Mouse (Mus musculus): ENCODE measurements at regions not wholly inside any gene's neighbourhood (a gene's known extent, or its start where the extent isn't known, plus 50 kb on each side); places are given as distances from the start of the nearest gene placed in this dataset.
"Not testable (repeated sequence)": the region's sequence is repeated elsewhere in the genome, so short reads cannot be mapped to it uniquely, and the experiment has no call there.

DNA sequence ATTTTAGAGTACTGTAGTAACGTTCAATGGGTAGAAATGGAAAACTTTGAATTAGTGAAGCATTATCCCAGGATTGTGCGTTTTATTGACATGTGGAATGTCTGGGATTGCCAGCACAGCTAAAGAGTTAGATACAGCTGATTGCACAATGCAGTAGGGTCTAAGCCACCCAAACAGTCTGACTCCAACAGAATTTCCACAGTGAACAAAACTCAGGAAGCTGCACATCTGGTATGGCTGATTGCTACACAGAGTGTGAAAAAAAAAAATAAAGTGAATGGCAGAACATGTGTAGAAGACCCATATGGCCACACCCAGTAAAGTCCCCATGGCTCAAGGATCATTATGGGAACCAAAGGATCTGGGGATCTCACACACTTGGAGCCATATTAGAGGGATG lies 596.0 kb upstream of the Igfbp3 start:
- DNase-seq (ENCODE audit: low spot score): no peak

GRCm38 (mm10) chr11:7796373-7796772 lies 582.6 kb upstream of the Igfbp3 start:
- no peak for DNase-seq (ENCODE audit: low spot score)

DNA sequence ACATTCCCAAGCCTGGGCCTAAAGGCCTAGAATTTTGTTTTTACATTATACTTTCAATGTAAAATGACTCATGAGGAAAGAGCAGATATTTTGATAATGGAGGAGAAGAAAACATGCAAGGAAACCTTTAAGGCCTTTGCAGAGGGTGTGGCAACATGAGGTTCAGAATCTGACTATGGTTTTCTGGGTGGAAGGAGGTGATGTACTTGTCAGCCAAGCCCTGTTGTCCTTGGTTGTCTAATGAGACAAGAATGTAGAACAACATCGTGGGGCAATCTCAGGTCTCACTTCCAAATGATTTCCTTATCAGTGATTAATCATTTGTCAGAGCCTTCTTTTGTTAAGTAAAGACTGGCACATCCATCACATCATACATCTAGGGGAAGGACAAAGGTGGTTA lies 580.5 kb upstream of the Igfbp3 start:
- DNase-seq (ENCODE audit: low spot score): no peak

- no peak for DNase-seq (ENCODE audit: low spot score)
Observed at GRCm38 (mm10) chr11:7780476-7781112, 566.9 kb upstream of the Igfbp3 start.

DNA sequence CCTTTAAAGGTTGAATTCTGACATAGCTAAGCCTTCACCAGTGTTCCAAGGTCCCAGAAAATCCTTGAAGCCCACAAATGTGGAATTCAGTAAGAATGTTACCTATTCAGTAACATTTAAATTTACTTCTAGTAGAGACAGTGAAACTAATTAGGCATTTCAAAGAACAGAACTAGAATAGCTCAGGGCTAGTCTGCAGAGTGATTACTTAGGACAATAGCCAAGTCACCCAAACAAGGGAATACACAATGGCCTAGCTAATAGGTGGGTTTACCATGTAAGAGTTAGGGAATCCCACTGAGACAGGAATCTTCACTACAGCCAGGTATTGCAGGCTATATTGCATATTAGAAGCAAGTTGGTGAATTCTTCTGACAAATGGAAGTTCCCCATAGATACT lies 561.6 kb upstream of the Igfbp3 start:
- not testable (repeated sequence) for DNase-seq (ENCODE audit: low spot score)

DNA sequence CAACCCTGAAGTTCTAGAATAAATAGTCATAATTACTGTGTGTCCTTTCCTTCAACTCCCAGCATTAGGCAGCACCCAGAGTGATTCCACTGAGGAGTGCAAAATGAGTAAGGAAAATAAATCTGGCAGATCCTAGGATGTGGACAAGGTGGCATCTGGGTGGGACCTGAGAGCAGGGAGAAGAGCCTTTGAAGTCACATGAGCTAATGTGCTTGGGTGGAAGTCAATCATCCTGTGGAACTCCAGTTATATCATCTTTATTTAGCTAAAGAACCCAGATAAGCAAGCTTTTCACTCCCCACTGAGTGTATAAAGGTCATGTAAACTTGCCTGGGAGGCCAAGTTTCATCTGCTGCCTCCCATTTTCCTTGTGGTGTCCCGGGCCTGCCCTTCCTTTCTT lies 551.6 kb upstream of the Igfbp3 start:
- DNase-seq (ENCODE audit: low spot score): no peak

- DNase-seq (ENCODE audit: low spot score): no peak
Observed at GRCm38 (mm10) chr11:7758862-7759467, 545.2 kb upstream of the Igfbp3 start.

Measured in embryo, embryonic 10.5 days (tissue).